Mouse (Mus musculus) liver, adult 2 months (tissue): ENCODE data around the gene Cep112.

Source experiments
- CTCF ChIP-seq: fragments of 200-500 bp; IDR thresholded peaks from 2 replicates; pipeline ENCODE4 v1.5.1; 2011; ENCODE audit warnings: low read depth, low read length, control low read depth
- POLR2A ChIP-seq: fragments of 200-500 bp; IDR thresholded peaks from 2 replicates; pipeline ENCODE4 v1.6.1; 2011; ENCODE audit warnings: low read length, control low read depth; ENCODE audit not compliant: insufficient read depth; ENCODE audit errors: extremely low read depth

DNA sequence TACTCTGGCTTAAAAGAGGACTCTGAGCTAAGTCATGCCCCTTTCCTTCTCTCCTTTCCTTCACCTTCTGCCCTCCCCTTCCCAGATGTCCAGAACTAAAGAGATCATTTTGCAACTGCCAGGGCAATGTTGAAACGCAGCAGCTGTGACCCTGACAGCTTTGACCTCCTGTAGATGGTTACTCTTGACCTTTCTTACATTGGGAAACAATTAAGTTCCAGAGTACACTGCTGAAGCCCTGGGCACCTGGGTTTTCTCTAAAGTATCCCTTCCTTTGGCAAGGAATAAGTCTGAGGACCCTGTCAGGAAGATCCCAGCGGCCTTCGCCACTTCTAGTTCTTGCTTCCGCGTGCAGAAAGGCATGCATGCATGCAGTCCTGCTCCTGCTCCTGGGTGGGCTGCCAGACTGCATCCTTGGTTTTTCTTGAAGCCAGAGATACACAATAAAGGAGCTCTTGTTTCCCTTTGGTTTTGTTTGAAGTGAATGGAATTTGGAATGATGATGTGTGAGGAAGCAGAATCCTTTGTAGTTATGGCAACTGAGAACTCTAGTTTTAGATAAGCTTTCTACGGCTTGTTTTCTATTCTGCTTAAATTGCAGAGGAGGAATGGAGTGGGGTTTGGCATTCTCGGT is 161.7 kb downstream of the Cep112 start:
- TF ChIP-seq POLR2A, result no peak
- no peak for TF ChIP-seq CTCF
